Mouse (Mus musculus) embryonic facial prominence, embryonic 10.5 days (tissue): ENCODE measurements around the gene Mip. TPM values are rescaled to one million over a fixed set of nuclear protein-coding genes. Genes with fewer than 3 reads are reported as not detected.
"Not testable (repeated sequence)": the region's sequence is repeated elsewhere in the genome, so short reads cannot be mapped to it uniquely, and the experiment has no call there.

Experiments
- DNase-seq: peaks from one replicate; pipeline ENCODE4 v3.0.0-alpha.2; 2017; ENCODE audit warnings: low spot score
- H3K27ac ChIP-seq: fragments of 300-500 bp; sonication (generic); replicated peaks from 2 replicates; pipeline ENCODE4 v1.5.1; 2016; ENCODE audit warnings: mild to moderate bottlenecking
- H3K27me3 ChIP-seq: fragments of 300-500 bp; sonication (generic); replicated peaks from 2 replicates; pipeline ENCODE4 v1.6.1; 2016; ENCODE audit warnings: low read depth, mild to moderate bottlenecking; ENCODE audit not compliant: poor library complexity, severe bottlenecking
- H3K36me3 ChIP-seq: fragments of 300-500 bp; sonication (generic); replicated peaks from 2 replicates; pipeline ENCODE4 v1.6.1; 2016; ENCODE audit warnings: mild to moderate bottlenecking, moderate library complexity
- H3K4me1 ChIP-seq: fragments of 300-500 bp; sonication (generic); 2 replicates; pipeline ENCODE4 v1.6.1; 2016
- H3K4me3 ChIP-seq: fragments of 300-500 bp; sonication (generic); 2 replicates; pipeline ENCODE4 v1.5.1; 2016; ENCODE audit warnings: mild to moderate bottlenecking, moderate library complexity
- H3K9me3 ChIP-seq: fragments of 300-500 bp; sonication (generic); 2 replicates; pipeline ENCODE4 v1.6.1; 2016; ENCODE audit warnings: mild to moderate bottlenecking
- WGBS: fragments of 180-500 bp; shearing (Covaris S2); methylation state at CpG from one replicate; pipeline ENCODE4 v1.1.7; 2016; 5-methylcytosine and 5-hydroxymethylcytosine counted together
- polyA plus RNA-seq: library from polyadenylated mRNA; unstranded; fragments of >200 nt; fragmentation: Nextera tagmentation; extraction: Ambion mirVana; gene quantifications from 2 replicates; pipeline ENCODE4 v1.2.1, GENCODE M21; 2016

Gene Mip
- polyA plus RNA-seq, 1 experiment from 2014 or later, result not detected

GRCm38 (mm10) chr10:128239140-128239539, 13.5 kb downstream of the Mip start:
- 95% methylated on average over 4 of the region's 4 CpGs for WGBS
- peaks cover 84% of the 10 kb centered on the region for H3K36me3 ChIP-seq

GRCm38 (mm10) chr10:128240131-128240530, 14.5 kb downstream of the Mip start:
- Histone ChIP-seq H3K27me3 (no peaks in the 10 kb centered on the region), H3K4me3 (no peak overlapping the region), H3K27ac (no peak overlapping the region), H3K36me3 (peaks cover 87% of the 10 kb centered on the region), H3K9me3 (no peaks in the 10 kb centered on the region), H3K4me1 (peaks cover 22% of the 10 kb centered on the region)
- WGBS, result 94% methylated on average over 18 of the region's 18 CpGs
- no peak for DNase-seq

More at GRCm38 (mm10) chr10:128239140-128239539, 13.5 kb downstream of the Mip start:
- Histone ChIP-seq H3K4me1 (peaks cover 29% of the 10 kb centered on the region), H3K27ac (no peak overlapping the region), H3K4me3 (no peak overlapping the region), H3K27me3 (no peaks in the 10 kb centered on the region), H3K9me3 (no peaks in the 10 kb centered on the region)
- no peak for DNase-seq

- no peaks in the 10 kb centered on the region for H3K27me3 ChIP-seq
- WGBS, result 96% methylated on average over 8 of the region's 8 CpGs
- H3K9me3 ChIP-seq, result no peaks in the 10 kb centered on the region
- H3K4me1 ChIP-seq, result peaks cover under 1% of the 10 kb centered on the region; the same call in 1 of the 2 replicates
- H3K36me3 ChIP-seq, result peaks cover 98% of the 10 kb centered on the region
- no peak for DNase-seq
- no peak overlapping the region for H3K27ac ChIP-seq
- no peak overlapping the region for H3K4me3 ChIP-seq
Measured at GRCm38 (mm10) chr10:128243252-128243651, 17.6 kb downstream of the Mip start.

DNA sequence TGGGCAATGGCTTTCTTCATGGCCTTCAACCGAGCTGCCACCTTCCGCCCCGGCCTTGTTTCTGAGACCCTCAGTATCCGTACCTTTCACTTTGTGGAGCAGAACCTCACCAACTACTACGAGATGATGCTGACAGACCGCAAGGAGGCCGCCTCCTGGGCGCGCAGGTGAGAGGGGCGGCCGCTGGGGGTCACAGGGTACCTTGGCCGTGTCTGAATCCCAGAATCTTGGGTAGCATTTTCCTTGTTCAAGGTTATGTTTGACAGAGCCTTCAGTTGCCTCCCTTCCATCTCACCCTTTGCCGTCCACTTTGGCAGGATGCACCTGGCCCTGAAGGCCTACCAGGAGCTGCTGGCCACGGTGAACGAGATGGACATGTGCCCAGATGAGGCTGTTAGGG, 18.5 kb downstream of the Mip start:
- DNase-seq, result no peak
- no peak overlapping the region for H3K27ac ChIP-seq
- H3K9me3 ChIP-seq, result no peaks in the 10 kb centered on the region
- peaks cover 100% of the 10 kb centered on the region for H3K36me3 ChIP-seq
- H3K4me1 ChIP-seq, result no peaks in the 10 kb centered on the region
- WGBS, result 94% methylated on average over 15 of the region's 15 CpGs
- no peaks in the 10 kb centered on the region for H3K27me3 ChIP-seq
- no peak overlapping the region for H3K4me3 ChIP-seq

GRCm38 (mm10) chr10:128247020-128247732, 21.5 kb downstream of the Mip start:
- 81% methylated on average over 17 of the region's 17 CpGs for WGBS
- H3K4me3 ChIP-seq, result no peak overlapping the region; the same call in 1 of the 2 replicates
- H3K4me1 ChIP-seq, result no peaks in the 10 kb centered on the region
- no peak for DNase-seq
- no peaks in the 10 kb centered on the region for H3K9me3 ChIP-seq
- H3K27me3 ChIP-seq, result no peaks in the 10 kb centered on the region
- peaks cover 100% of the 10 kb centered on the region for H3K36me3 ChIP-seq
- no peak overlapping the region for H3K27ac ChIP-seq

- no peak for DNase-seq
- Histone ChIP-seq H3K9me3 (no peaks in the 10 kb centered on the region), H3K27ac (no peak overlapping the region), H3K27me3 (no peaks in the 10 kb centered on the region), H3K4me1 (no peaks in the 10 kb centered on the region), H3K4me3 (no peak overlapping the region), H3K36me3 (peaks cover 93% of the 10 kb centered on the region)
- WGBS, result 94% methylated on average over 13 of the region's 13 CpGs
Measured at GRCm38 (mm10) chr10:128250565-128250964, 24.9 kb downstream of the Mip start.

DNA sequence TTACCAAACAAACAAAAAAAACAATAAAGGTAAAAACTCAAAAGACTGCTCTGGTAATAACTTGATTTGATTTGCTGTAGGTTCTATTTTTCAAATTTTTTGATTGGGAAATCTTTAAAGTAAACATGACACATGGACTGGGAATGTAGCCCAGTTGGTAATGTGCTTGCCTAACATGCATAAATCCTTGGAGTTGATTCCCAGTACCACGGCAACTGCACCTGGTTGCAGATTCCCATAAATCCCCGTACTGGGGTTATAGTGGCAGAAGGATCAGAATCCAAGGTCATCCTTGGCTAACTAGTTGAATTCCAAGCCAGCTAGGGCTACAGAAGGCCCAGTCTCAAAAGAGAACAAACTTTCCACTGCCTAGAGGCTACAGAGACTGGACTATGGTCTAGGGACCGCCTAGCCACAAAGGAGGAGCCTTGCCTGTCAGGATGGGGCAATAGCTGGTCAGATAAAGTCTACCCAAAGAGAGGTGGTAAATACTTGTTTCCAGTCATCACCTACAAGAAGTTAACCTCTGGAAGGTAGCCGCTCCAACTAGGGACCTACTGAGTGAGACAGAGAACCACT, 28.1 kb downstream of the Mip start, which contains the start of gene Apon:
Gene Apon, plus strand, starts transcription at position 420 of the 579 bp plus-strand sequence.
- peaks cover 61% of the 10 kb centered on the region for H3K36me3 ChIP-seq
- H3K4me3 ChIP-seq, result no peak within 1 kb of the TSS
- H3K27ac ChIP-seq, result no peak within 1 kb of the TSS
- H3K4me1 ChIP-seq, result peaks cover 5% of the 10 kb centered on the region; the same call in 1 of the 2 replicates
- no peaks in the 10 kb centered on the region for H3K9me3 ChIP-seq
- no peaks in the 10 kb centered on the region for H3K27me3 ChIP-seq
- WGBS, result 89% methylated on average over 4 of the region's 4 CpGs
- no peak for DNase-seq

DNA sequence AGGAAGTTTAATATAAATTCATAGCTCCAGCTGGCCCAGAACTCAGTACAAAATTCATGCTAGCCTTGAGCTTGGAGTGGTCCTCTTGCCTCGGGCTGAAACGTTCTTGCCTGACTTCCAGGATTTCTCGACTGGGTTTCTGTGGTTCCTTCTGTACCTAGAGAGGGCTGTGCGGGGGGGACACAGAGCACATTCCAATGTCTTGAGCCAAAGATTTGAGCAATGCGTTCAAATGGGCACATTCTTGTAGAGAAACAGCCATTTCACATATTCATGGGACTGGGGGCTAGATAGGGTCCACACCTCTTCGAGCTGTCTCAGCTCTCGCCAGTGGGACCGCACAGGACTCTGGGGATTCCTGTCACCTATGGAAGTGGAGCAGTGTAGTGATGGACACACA, 30.3 kb downstream of the Mip start:
- H3K9me3 ChIP-seq, result no peaks in the 10 kb centered on the region
- H3K36me3 ChIP-seq, result peaks cover 39% of the 10 kb centered on the region
- no peak overlapping the region for H3K27ac ChIP-seq
- H3K4me3 ChIP-seq, result no peak overlapping the region
- H3K27me3 ChIP-seq, result no peaks in the 10 kb centered on the region
- peaks cover 5% of the 10 kb centered on the region; the same call in 1 of the 2 replicates for H3K4me1 ChIP-seq
- WGBS, result 93% methylated on average over 8 of the region's 8 CpGs
- no peak for DNase-seq

- DNase-seq, result no peak
- peaks cover 5% of the 10 kb centered on the region; the same call in 1 of the 2 replicates for H3K4me1 ChIP-seq
- no peak overlapping the region for H3K4me3 ChIP-seq
- 89% methylated on average over 8 of the region's 8 CpGs for WGBS
- no peaks in the 10 kb centered on the region for H3K9me3 ChIP-seq
- no peak overlapping the region for H3K27ac ChIP-seq
- H3K27me3 ChIP-seq, result no peaks in the 10 kb centered on the region
- H3K36me3 ChIP-seq, result peaks cover 35% of the 10 kb centered on the region
Measured at GRCm38 (mm10) chr10:128256328-128256727, 30.7 kb downstream of the Mip start.

DNA sequence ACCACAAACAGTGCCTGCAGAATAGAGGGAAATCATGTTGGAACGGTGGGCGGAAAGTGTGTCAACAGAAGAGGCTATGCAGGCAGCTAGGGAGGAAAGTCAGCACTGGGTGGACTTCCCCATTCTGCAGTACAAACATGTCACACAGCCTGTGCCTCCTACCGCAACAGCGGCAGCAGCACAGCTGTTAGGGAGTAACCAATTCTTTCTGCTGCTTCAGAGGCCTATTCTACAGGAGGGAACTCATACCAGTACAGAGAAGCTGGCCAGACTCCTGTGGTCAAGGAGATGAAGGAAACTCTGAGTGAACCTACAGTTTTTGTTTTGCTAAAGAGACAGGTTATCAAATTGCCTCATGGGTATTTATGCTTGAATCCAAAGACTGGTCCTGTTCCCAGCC, 33.3 kb downstream of the Mip start:
- H3K27ac ChIP-seq, result no peak overlapping the region
- H3K36me3 ChIP-seq, result peaks cover 10% of the 10 kb centered on the region; the same call in 1 of the 2 replicates
- H3K9me3 ChIP-seq, result no peaks in the 10 kb centered on the region
- 85% methylated on average over 4 of the region's 4 CpGs for WGBS
- no peak overlapping the region for H3K4me3 ChIP-seq
- H3K4me1 ChIP-seq, result peaks cover 5% of the 10 kb centered on the region; the same call in 1 of the 2 replicates
- no peak for DNase-seq
- H3K27me3 ChIP-seq, result no peaks in the 10 kb centered on the region

- Histone ChIP-seq H3K27ac (no peak overlapping the region), H3K27me3 (no peaks in the 10 kb centered on the region), H3K36me3 (no peaks in the 10 kb centered on the region), H3K4me1 (peaks cover 5% of the 10 kb centered on the region; the same call in 1 of the 2 replicates), H3K9me3 (no peaks in the 10 kb centered on the region), H3K4me3 (no peak overlapping the region)
- DNase-seq, result no peak
- 91% methylated on average over 5 of the region's 5 CpGs for WGBS
Measured at GRCm38 (mm10) chr10:128259946-128260345, 34.3 kb downstream of the Mip start.

DNA sequence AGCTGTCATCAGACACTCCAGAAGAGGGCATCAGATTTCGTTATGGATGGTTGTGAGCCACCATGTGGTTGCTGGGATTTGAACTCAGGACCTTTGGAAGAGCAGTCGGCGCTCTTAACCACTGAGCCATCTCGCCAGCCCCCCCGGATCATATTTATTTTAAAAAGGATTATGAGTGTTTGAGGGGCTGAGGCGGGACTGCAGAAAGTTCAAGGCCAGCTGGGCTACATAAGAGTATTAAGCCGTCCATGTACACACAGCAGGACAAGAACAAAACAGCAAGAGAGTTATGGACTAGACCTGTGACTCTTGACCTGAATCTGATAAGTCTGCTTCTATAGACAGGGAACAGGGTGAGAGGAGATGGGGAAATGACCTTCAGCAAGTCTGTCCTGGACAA, 34.7 kb downstream of the Mip start:
- not testable (repeated sequence) for DNase-seq, H3K36me3 ChIP-seq, H3K4me1 ChIP-seq, H3K9me3 ChIP-seq, H3K27me3 ChIP-seq, H3K4me3 ChIP-seq, H3K27ac ChIP-seq
- WGBS, result 89% methylated on average over 7 of the region's 7 CpGs

- 83% methylated on average over 22 of the region's 22 CpGs for WGBS
- Histone ChIP-seq H3K36me3 (no peaks in the 10 kb centered on the region), H3K4me1 (no peaks in the 10 kb centered on the region), H3K9me3 (no peaks in the 10 kb centered on the region), H3K4me3 (no peak overlapping the region), H3K27me3 (no peaks in the 10 kb centered on the region), H3K27ac (no peak overlapping the region)
- no peak for DNase-seq
Measured at GRCm38 (mm10) chr10:128262300-128262699, 36.7 kb downstream of the Mip start.
